Mouse (Mus musculus) embryonic fibroblast, embryonic 13.5 days (primary cell): ENCODE results near the gene Fes.

ENCODE experiments used
- CTCF ChIP-seq: IDR thresholded peaks from 2 replicates; pipeline ENCODE4 v1.5.1; 2011; ENCODE audit warnings: mild to moderate bottlenecking, control low read depth, low read length, moderate library complexity, borderline replicate concordance; ENCODE audit not compliant: insufficient read depth
- POLR2A ChIP-seq: IDR thresholded peaks from 2 replicates; pipeline ENCODE4 v1.6.1; 2011; ENCODE audit warnings: low read depth, mild to moderate bottlenecking, control low read depth, low read length, moderate library complexity

DNA sequence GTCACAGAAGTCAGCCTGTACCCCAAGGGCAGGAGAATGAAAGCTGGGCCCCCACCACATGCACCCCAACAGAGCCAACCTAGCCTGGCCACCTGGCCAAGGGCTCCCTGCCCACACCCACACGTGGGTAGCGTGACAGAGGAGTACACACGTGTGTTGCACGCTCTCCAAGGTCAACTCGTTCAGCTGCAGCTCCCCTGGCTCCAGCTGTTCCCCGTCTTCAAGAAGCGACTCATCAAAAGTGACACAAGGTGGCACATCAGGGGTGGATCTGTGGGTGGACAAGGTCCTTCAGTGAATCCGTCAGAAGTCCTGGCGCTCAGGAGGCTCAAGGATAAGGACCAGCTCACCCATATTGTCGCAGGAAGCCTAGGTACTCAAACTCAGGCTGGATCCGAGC lies 4.8 kb downstream of the Fes start:
- TF ChIP-seq POLR2A (no peak), CTCF (no peak)
